Mouse (Mus musculus): ENCODE measurements around the gene Ddn. TPM values are rescaled to one million over a fixed set of nuclear protein-coding genes. Genes with fewer than 3 reads are reported as not detected.
A peak's percentile ranks its signal among the peaks of the same experiment; 100 is the strongest.

The Ddn gene
- polyA plus RNA-seq, 2 experiments, result 0.44 TPM; not detected in 1

DNA sequence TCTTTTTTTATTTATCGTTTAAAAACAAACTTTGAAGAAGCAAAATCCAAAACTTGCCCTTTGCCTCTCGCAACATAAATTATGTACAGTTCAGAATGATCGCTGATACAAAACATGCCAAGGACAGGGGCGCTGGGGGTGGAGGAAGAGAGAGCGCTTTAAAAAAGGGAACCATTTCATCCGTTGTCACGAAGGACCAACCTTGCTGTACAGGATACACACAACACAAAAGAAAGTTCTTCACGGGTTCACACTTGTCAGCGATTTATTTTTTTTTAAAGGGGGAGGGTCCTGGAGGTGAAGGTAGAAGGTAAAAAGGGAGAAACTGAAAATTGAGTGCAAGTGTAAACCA is 22.4 kb upstream of the Ddn start:
- H3K27me3 ChIP-seq (ENCODE audit: control insufficient read depth, insufficient read depth, low read length), result no peaks in the 10 kb centered on the region
- ATAC-seq (ENCODE audit: low FRiP score, low read depth) (peak; percentile 24; the same call in 1 of the 2 replicates), DNase-seq (ENCODE audit: low spot score) (no peak)
- H3K4me1 ChIP-seq (ENCODE audit: control insufficient read depth, insufficient read depth, low read length), result peaks cover 6% of the 10 kb centered on the region; the same call in 1 of the 2 replicates
- peak overlapping the region; percentile 89 for H3K27ac ChIP-seq (replicated peaks; ENCODE audit: low read depth, low read length)
- peak overlapping the region; percentile 53 for H3K4me3 ChIP-seq (replicated peaks; ENCODE audit: low read length)
- H3K36me3 ChIP-seq (ENCODE audit: control insufficient read depth, insufficient read depth, low read length), result peaks cover 42% of the 10 kb centered on the region
- H3K4me2 ChIP-seq (replicated peaks; ENCODE audit: low read depth, low read length, severe bottlenecking), result peak overlapping the region; percentile 50
- no peaks in the 10 kb centered on the region for H3K9me3 ChIP-seq (ENCODE audit: control insufficient read depth, low read length)
- H3K9ac ChIP-seq (ENCODE audit: low read depth, low read length, severe bottlenecking), result peak overlapping the region; percentile 78; the same call in 1 of the 2 replicates
- TF ChIP-seq POLR2A (IDR thresholded peaks at IDR 0.05; ENCODE audit: borderline replicate concordance, extremely low read depth, insufficient read depth, insufficient read length), result no peak
- 15% methylated on average over 9 of the region's 9 CpGs for WGBS

DNA sequence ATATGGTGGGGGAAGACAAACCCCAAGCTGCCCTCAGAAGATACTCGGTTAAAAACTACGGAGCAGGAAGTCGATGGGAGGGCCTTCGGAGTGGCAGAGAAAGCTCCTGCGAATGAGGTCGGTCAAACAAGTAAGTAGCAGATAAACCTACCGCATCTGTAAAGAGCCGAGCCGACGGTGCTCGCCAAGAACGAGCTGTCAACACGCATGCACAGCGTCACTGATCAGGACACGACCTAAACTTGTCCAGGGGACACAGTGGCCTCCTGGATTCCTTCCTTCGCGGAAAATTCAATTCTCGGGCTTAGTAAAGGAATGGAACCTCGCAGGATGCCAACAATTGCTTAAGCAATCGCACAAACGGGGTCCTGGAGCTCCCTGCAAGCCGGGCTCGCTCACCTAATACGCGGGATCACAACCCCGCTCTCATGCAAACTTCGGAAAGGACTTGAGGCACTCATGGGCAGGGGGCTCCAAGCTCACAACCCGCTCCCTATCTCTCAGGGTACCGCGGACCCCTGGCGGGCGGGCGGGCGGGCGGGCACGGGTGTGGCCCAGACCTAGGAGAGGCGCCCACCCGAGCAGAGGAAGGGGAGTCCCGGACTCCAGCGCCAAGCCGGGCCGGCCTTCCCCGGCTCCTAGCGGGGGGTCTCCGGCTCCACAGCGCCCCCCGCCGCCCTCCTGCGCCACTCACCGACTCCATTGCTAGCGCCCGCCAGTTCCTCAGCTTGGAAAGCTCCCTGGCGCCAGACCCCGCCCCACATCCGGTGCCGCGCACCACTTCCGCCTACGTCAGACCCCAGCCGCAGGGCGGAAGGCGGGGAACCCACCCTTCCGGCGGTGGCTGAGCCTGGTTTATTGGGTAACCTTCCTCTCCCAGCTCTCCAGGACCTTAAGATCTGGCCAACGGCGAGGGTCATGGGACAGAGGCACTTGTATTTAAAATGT is 21.7 kb upstream of the Ddn start, which contains the start of gene Prkag1:
Gene Prkag1, minus strand, starts transcription at position 786 of the 948 bp plus-strand sequence.
- Histone ChIP-seq H3K9me3 (ENCODE audit: control insufficient read depth, low read length) (no peaks in the 10 kb centered on the region), H3K9ac (ENCODE audit: low read depth, low read length, severe bottlenecking) (peak within 1 kb of the TSS; percentile 78), H3K4me1 (ENCODE audit: control insufficient read depth, insufficient read depth, low read length) (peaks cover 6% of the 10 kb centered on the region; the same call in 1 of the 2 replicates), H3K27me3 (ENCODE audit: control insufficient read depth, insufficient read depth, low read length) (no peaks in the 10 kb centered on the region), H3K27ac (replicated peaks; ENCODE audit: low read depth, low read length) (peak within 1 kb of the TSS; percentile 89), H3K4me2 (replicated peaks; ENCODE audit: low read depth, low read length, severe bottlenecking) (peak within 1 kb of the TSS; percentile 50), H3K36me3 (ENCODE audit: control insufficient read depth, insufficient read depth, low read length) (peaks cover 36% of the 10 kb centered on the region), H3K4me3 (replicated peaks; ENCODE audit: low read length) (peak within 1 kb of the TSS; percentile 53)
- TF ChIP-seq POLR2A (IDR thresholded peaks at IDR 0.05; ENCODE audit: borderline replicate concordance, extremely low read depth, insufficient read depth, insufficient read length), result no peak
- WGBS, result under 1% methylated on average over 44 of the region's 66 CpGs
- DNase-seq (ENCODE audit: low spot score) (peak; percentile 92), ATAC-seq (ENCODE audit: low FRiP score, low read depth) (peak; percentile 95)

DNA sequence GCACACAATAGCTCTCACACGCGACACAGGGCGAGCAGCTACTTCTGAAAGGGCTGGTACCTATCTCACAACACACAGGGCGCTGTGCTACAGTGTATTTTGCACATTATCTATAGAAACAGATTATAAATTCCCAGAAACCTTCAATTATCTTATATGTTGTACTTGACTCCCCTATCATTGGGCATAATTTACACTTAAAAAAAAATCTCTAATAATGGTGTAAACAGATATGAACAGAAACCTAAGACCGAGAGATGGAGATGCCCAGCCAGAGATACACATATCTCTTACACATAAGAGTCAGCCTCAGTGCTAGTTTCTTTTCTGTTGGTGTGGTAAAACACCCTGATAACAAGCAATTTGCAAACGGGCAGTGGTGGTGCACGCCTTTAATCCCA is 18.3 kb upstream of the Ddn start:
- Histone ChIP-seq H3K4me3 (replicated peaks; ENCODE audit: low read length) (no peak overlapping the region), H3K4me2 (replicated peaks; ENCODE audit: low read depth, low read length, severe bottlenecking) (no peak overlapping the region), H3K9ac (ENCODE audit: low read depth, low read length, severe bottlenecking) (no peak overlapping the region), H3K9me3 (ENCODE audit: control insufficient read depth, low read length) (no peaks in the 10 kb centered on the region), H3K4me1 (ENCODE audit: control insufficient read depth, insufficient read depth, low read length) (peaks cover 6% of the 10 kb centered on the region; the same call in 1 of the 2 replicates), H3K36me3 (ENCODE audit: control insufficient read depth, insufficient read depth, low read length) (peaks cover 28% of the 10 kb centered on the region), H3K27me3 (ENCODE audit: control insufficient read depth, insufficient read depth, low read length) (no peaks in the 10 kb centered on the region), H3K27ac (replicated peaks; ENCODE audit: low read depth, low read length) (no peak overlapping the region)
- DNase-seq (ENCODE audit: low spot score), result no peak
- TF ChIP-seq POLR2A (IDR thresholded peaks at IDR 0.05; ENCODE audit: borderline replicate concordance, extremely low read depth, insufficient read depth, insufficient read length), result no peak
- 92% methylated on average over 7 of the region's 7 CpGs for WGBS
- ATAC-seq (ENCODE audit: low FRiP score, low read depth), result no peak

DNA sequence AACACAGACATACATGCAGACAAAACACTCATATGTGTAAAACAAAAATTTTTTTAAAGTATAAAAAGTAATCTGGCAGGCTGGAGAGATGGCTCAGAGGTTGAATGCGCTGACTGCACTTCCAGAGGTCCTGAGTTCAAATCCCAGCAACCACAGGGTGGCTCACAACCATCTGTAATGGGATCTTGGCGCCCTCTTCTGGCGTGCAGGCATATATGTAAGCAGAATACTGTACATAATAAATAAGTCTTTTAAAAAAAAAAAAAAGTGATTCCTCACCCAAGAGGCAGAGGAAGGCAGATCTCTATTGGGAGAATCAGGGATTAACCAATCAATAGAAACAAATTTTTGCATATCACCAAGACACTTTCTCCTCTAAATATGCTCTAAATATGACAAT is 14.1 kb upstream of the Ddn start:
- Histone ChIP-seq H3K27ac (replicated peaks; ENCODE audit: low read depth, low read length) (no peak overlapping the region), H3K4me1 (ENCODE audit: control insufficient read depth, insufficient read depth, low read length) (no peaks in the 10 kb centered on the region), H3K4me2 (replicated peaks; ENCODE audit: low read depth, low read length, severe bottlenecking) (no peak overlapping the region), H3K36me3 (ENCODE audit: control insufficient read depth, insufficient read depth, low read length) (peaks cover 50% of the 10 kb centered on the region), H3K9ac (ENCODE audit: low read depth, low read length, severe bottlenecking) (no peak overlapping the region), H3K27me3 (ENCODE audit: control insufficient read depth, insufficient read depth, low read length) (no peaks in the 10 kb centered on the region), H3K9me3 (ENCODE audit: control insufficient read depth, low read length) (no peaks in the 10 kb centered on the region), H3K4me3 (replicated peaks; ENCODE audit: low read length) (no peak overlapping the region)
- TF ChIP-seq POLR2A (IDR thresholded peaks at IDR 0.05; ENCODE audit: borderline replicate concordance, extremely low read depth, insufficient read depth, insufficient read length), result no peak
- ATAC-seq (ENCODE audit: low FRiP score, low read depth) (no peak), DNase-seq (ENCODE audit: low spot score) (no peak)
- WGBS, result 72% methylated on average over 3 of the region's 3 CpGs

DNA sequence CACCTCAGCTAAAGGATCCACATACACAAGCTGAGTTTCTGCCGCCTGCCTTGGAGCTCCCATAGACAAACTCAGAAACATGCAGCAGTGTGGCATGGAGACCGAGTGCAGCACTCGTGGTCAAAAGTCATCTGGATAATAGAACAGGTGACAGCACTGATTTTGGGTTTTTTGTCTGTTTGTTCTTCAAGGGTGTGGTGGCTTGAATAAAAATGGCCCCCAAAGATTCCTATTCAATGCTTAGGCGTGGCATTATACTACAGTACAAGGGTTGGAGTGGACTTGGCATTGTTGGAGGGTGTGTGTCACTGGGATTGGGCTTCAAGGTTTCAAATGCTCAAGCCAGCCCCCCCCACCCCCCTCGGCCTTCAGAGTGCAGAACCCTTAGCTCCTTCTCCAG is 12.9 kb upstream of the Ddn start:
- 92% methylated on average over 5 of the region's 5 CpGs for WGBS
- Histone ChIP-seq H3K4me1 (ENCODE audit: control insufficient read depth, insufficient read depth, low read length) (no peaks in the 10 kb centered on the region), H3K9me3 (ENCODE audit: control insufficient read depth, low read length) (no peaks in the 10 kb centered on the region), H3K4me2 (replicated peaks; ENCODE audit: low read depth, low read length, severe bottlenecking) (no peak overlapping the region), H3K27me3 (ENCODE audit: control insufficient read depth, insufficient read depth, low read length) (no peaks in the 10 kb centered on the region), H3K9ac (ENCODE audit: low read depth, low read length, severe bottlenecking) (no peak overlapping the region), H3K27ac (replicated peaks; ENCODE audit: low read depth, low read length) (no peak overlapping the region), H3K4me3 (replicated peaks; ENCODE audit: low read length) (no peak overlapping the region), H3K36me3 (ENCODE audit: control insufficient read depth, insufficient read depth, low read length) (peaks cover 51% of the 10 kb centered on the region)
- ATAC-seq (ENCODE audit: low FRiP score, low read depth), result no peak
- no peak for TF ChIP-seq POLR2A (IDR thresholded peaks at IDR 0.05; ENCODE audit: borderline replicate concordance, extremely low read depth, insufficient read depth, insufficient read length)
- DNase-seq (ENCODE audit: low spot score), result no peak
